Mouse (Mus musculus) liver, embryonic 15.5 days (tissue): ENCODE measurements around the gene Zbtb22. TPM values are rescaled to one million over a fixed set of nuclear protein-coding genes. Genes with fewer than 3 reads are reported as not detected.
"Not testable (repeated sequence)": the region's sequence is repeated elsewhere in the genome, so short reads cannot be mapped to it uniquely, and the experiment has no call there.

Experiments used
- ATAC-seq: fragments of 200-750 bp; cut with Nextera tagmentation; 2 replicates; pipeline ENCODE4 v1.8.0; 2017; ENCODE audit warnings: moderate number of reproducible peaks, mild to moderate bottlenecking, moderate library complexity; ENCODE audit not compliant: insufficient read depth
- H3K27ac ChIP-seq: fragments of 300-500 bp; sonication (generic); replicated peaks from 2 replicates; pipeline ENCODE4 v1.5.1; 2015; ENCODE audit warnings: mild to moderate bottlenecking, inconsistent platforms
- H3K27me3 ChIP-seq: fragments of 300-500 bp; sonication (generic); 2 replicates; pipeline ENCODE4 v1.6.1; 2015; ENCODE audit warnings: mild to moderate bottlenecking, inconsistent platforms
- H3K36me3 ChIP-seq: fragments of 300-500 bp; sonication (generic); replicated peaks from 2 replicates; pipeline ENCODE4 v1.6.1; 2015; ENCODE audit warnings: moderate library complexity, mild to moderate bottlenecking, inconsistent platforms
- H3K4me1 ChIP-seq: fragments of 300-500 bp; sonication (generic); replicated peaks from 2 replicates; pipeline ENCODE4 v1.6.1; 2015; ENCODE audit warnings: inconsistent platforms
- H3K4me2 ChIP-seq: fragments of 300-500 bp; sonication (generic); 2 replicates; pipeline ENCODE4 v1.6.1; 2015; ENCODE audit warnings: moderate library complexity, mild to moderate bottlenecking, inconsistent platforms
- H3K4me3 ChIP-seq: fragments of 300-500 bp; sonication (generic); replicated peaks from 2 replicates; pipeline ENCODE4 v1.5.1; 2015; ENCODE audit warnings: mild to moderate bottlenecking, inconsistent platforms
- H3K9ac ChIP-seq: fragments of 300-500 bp; sonication (generic); 2 replicates; pipeline ENCODE4 v1.6.1; 2015; ENCODE audit warnings: moderate library complexity, mild to moderate bottlenecking, inconsistent platforms
- H3K9me3 ChIP-seq: fragments of 300-500 bp; sonication (generic); replicated peaks from 2 replicates; pipeline ENCODE4 v1.6.1; 2016; ENCODE audit warnings: inconsistent platforms
- WGBS: fragments of 180-500 bp; shearing (Covaris S2); methylation state at CpG from one replicate; pipeline ENCODE4 v1.1.7; 2015; ENCODE audit warnings: mixed read lengths; ENCODE audit not compliant: insufficient replicate concordance; 5-methylcytosine and 5-hydroxymethylcytosine counted together
- polyA plus RNA-seq: library from polyadenylated mRNA; unstranded; fragments of >200 nt; fragmentation: Nextera tagmentation; extraction: Ambion mirVana; gene quantifications from 2 replicates; pipeline ENCODE4 v1.2.1, GENCODE M21; 2015

The Zbtb22 gene
- polyA plus RNA-seq, 1 experiment from 2014 or later = 8.2 TPM

GRCm38 (mm10) chr17:33904835-33905234, 10.9 kb upstream of the Zbtb22 start, which contains the start of gene Platr17:
Gene Platr17, plus strand, starts transcription at chr17:33905135.
- peaks cover 72% of the 10 kb centered on the region for H3K4me1 ChIP-seq
- H3K9me3 ChIP-seq, H3K27me3 ChIP-seq, H3K9ac ChIP-seq, ATAC-seq, H3K36me3 ChIP-seq, H3K4me2 ChIP-seq, H3K4me3 ChIP-seq: not testable (repeated sequence)
- peak within 1 kb of the TSS; percentile 67; the same call in 1 of the 2 replicates for H3K27ac ChIP-seq
- WGBS = 36% methylated on average over 4 of the region's 4 CpGs

- H3K36me3 ChIP-seq = peaks cover 28% of the 10 kb centered on the region
- H3K27ac ChIP-seq = peak overlapping the region; percentile 93
- peak; percentile 58 for ATAC-seq
- no peaks in the 10 kb centered on the region for H3K27me3 ChIP-seq
- H3K9me3 ChIP-seq = no peaks in the 10 kb centered on the region
- H3K4me3 ChIP-seq = peak overlapping the region; percentile 85
- WGBS = under 1% methylated on average over 43 of the region's 44 CpGs
- H3K9ac ChIP-seq = peak overlapping the region; percentile 89
- H3K4me1 ChIP-seq = peaks cover 62% of the 10 kb centered on the region
- H3K4me2 ChIP-seq = peak overlapping the region; percentile 100
Observed at GRCm38 (mm10) chr17:33908331-33909076, 7.2 kb upstream of the Zbtb22 start.

GRCm38 (mm10) chr17:33909077-33909868, 6.4 kb upstream of the Zbtb22 start, which contains the start of gene Daxx:
Gene Daxx, plus strand, starts transcription at chr17:33909414.
- ATAC-seq = peak; percentile 94
- Histone ChIP-seq H3K36me3 (peaks cover 36% of the 10 kb centered on the region), H3K27me3 (no peaks in the 10 kb centered on the region), H3K9ac (peak within 1 kb of the TSS; percentile 89), H3K4me3 (peak within 1 kb of the TSS; percentile 85), H3K4me2 (peak within 1 kb of the TSS; percentile 100), H3K4me1 (peaks cover 60% of the 10 kb centered on the region), H3K27ac (peak within 1 kb of the TSS; percentile 93), H3K9me3 (no peaks in the 10 kb centered on the region)
- under 1% methylated on average over 68 of the region's 68 CpGs for WGBS

GRCm38 (mm10) chr17:33909869-33910250, 5.8 kb upstream of the Zbtb22 start:
- H3K36me3 ChIP-seq = peaks cover 42% of the 10 kb centered on the region
- no peaks in the 10 kb centered on the region for H3K27me3 ChIP-seq
- peak overlapping the region; percentile 93 for H3K27ac ChIP-seq
- under 1% methylated on average over 14 of the region's 14 CpGs for WGBS
- H3K9ac ChIP-seq = peak overlapping the region; percentile 89
- no peaks in the 10 kb centered on the region for H3K9me3 ChIP-seq
- H3K4me3 ChIP-seq = peak overlapping the region; percentile 85
- H3K4me1 ChIP-seq = peaks cover 63% of the 10 kb centered on the region
- peak overlapping the region; percentile 100 for H3K4me2 ChIP-seq
- no peak for ATAC-seq

- peak overlapping the region; percentile 89 for H3K9ac ChIP-seq
- no peak for ATAC-seq
- peak overlapping the region; percentile 100 for H3K4me2 ChIP-seq
- H3K27ac ChIP-seq = peak overlapping the region; percentile 93
- WGBS = 36% methylated on average over 11 of the region's 11 CpGs
- no peaks in the 10 kb centered on the region for H3K27me3 ChIP-seq
- peaks cover 46% of the 10 kb centered on the region for H3K36me3 ChIP-seq
- H3K4me3 ChIP-seq = peak overlapping the region; percentile 85
- peaks cover 68% of the 10 kb centered on the region for H3K4me1 ChIP-seq
- H3K9me3 ChIP-seq = no peaks in the 10 kb centered on the region
Observed at GRCm38 (mm10) chr17:33910346-33911051, 5.2 kb upstream of the Zbtb22 start.

- Histone ChIP-seq H3K36me3 (peaks cover 46% of the 10 kb centered on the region), H3K4me2 (no peak overlapping the region), H3K9me3 (no peaks in the 10 kb centered on the region), H3K27ac (no peak overlapping the region), H3K27me3 (no peaks in the 10 kb centered on the region), H3K4me3 (no peak overlapping the region), H3K4me1 (peaks cover 69% of the 10 kb centered on the region), H3K9ac (no peak overlapping the region)
- no peak for ATAC-seq
- WGBS = 88% methylated on average over 31 of the region's 31 CpGs
Observed at GRCm38 (mm10) chr17:33911052-33911812, 4.5 kb upstream of the Zbtb22 start.

- peaks cover 49% of the 10 kb centered on the region for H3K36me3 ChIP-seq
- H3K27ac ChIP-seq = no peak overlapping the region
- H3K27me3 ChIP-seq = no peaks in the 10 kb centered on the region
- peaks cover 75% of the 10 kb centered on the region for H3K4me1 ChIP-seq
- no peak overlapping the region for H3K9ac ChIP-seq
- H3K4me3 ChIP-seq = no peak overlapping the region
- WGBS = 90% methylated on average over 28 of the region's 28 CpGs
- peaks cover 3% of the 10 kb centered on the region; the same call in 1 of the 2 replicates for H3K9me3 ChIP-seq
- H3K4me2 ChIP-seq = no peak overlapping the region
- no peak for ATAC-seq
Observed at GRCm38 (mm10) chr17:33911813-33912414, 3.8 kb upstream of the Zbtb22 start.

GRCm38 (mm10) chr17:33913264-33913663, 2.4 kb upstream of the Zbtb22 start:
- Histone ChIP-seq H3K27me3 (no peaks in the 10 kb centered on the region), H3K4me2 (no peak overlapping the region), H3K4me1 (peaks cover 77% of the 10 kb centered on the region), H3K4me3 (no peak overlapping the region), H3K36me3 (peaks cover 63% of the 10 kb centered on the region), H3K27ac (no peak overlapping the region), H3K9ac (no peak overlapping the region), H3K9me3 (peaks cover 16% of the 10 kb centered on the region)
- WGBS = 85% methylated on average over 10 of the region's 10 CpGs
- no peak for ATAC-seq

- peaks cover 66% of the 10 kb centered on the region for H3K36me3 ChIP-seq
- no peak overlapping the region for H3K9ac ChIP-seq
Observed at GRCm38 (mm10) chr17:33913905-33914304, 1.8 kb upstream of the Zbtb22 start.

GRCm38 (mm10) chr17:33914969-33915391, 724 bp upstream of the Zbtb22 start:
- ATAC-seq = no peak
- Histone ChIP-seq H3K36me3 (peaks cover 66% of the 10 kb centered on the region), H3K4me1 (peaks cover 76% of the 10 kb centered on the region), H3K4me3 (peak overlapping the region; percentile 72), H3K9ac (peak overlapping the region; percentile 64; the same call in 1 of the 2 replicates), H3K27ac (peak overlapping the region; percentile 88), H3K27me3 (no peaks in the 10 kb centered on the region), H3K4me2 (peak overlapping the region; percentile 84), H3K9me3 (peaks cover 20% of the 10 kb centered on the region)
- 67% methylated on average over 13 of the region's 13 CpGs for WGBS

More at GRCm38 (mm10) chr17:33913905-33914304, 1.8 kb upstream of the Zbtb22 start:
- no peak overlapping the region for H3K4me3 ChIP-seq
- no peak for ATAC-seq
- H3K4me1 ChIP-seq = peaks cover 77% of the 10 kb centered on the region
- H3K27me3 ChIP-seq = no peaks in the 10 kb centered on the region
- peaks cover 20% of the 10 kb centered on the region for H3K9me3 ChIP-seq
- 91% methylated on average over 8 of the region's 8 CpGs for WGBS
- no peak overlapping the region for H3K4me2 ChIP-seq
- H3K27ac ChIP-seq = peak overlapping the region; percentile 88; the same call in 1 of the 2 replicates
